Mouse (Mus musculus) splenic B cell, adult 2 months (primary cell): ENCODE data around the gene 4930523C07Rik.

ENCODE experiments used
- DNase-seq: peaks from one replicate; pipeline ENCODE4 v3.0.0-alpha.2; 2011; ENCODE audit warnings: low read depth, low spot score
- H3K27me3 ChIP-seq: 2 replicates; pipeline ENCODE4 v1.6.1; 2012; ENCODE audit warnings: mild to moderate bottlenecking, low read length, moderate library complexity, mixed read lengths; ENCODE audit not compliant: control insufficient read depth, poor library complexity, insufficient read depth, severe bottlenecking
- H3K36me3 ChIP-seq: 2 replicates; pipeline ENCODE4 v1.6.1; 2012; ENCODE audit warnings: mild to moderate bottlenecking, low read length, moderate library complexity, mixed read lengths; ENCODE audit not compliant: control insufficient read depth, poor library complexity, insufficient read depth, severe bottlenecking

4930523C07Rik gene

DNA sequence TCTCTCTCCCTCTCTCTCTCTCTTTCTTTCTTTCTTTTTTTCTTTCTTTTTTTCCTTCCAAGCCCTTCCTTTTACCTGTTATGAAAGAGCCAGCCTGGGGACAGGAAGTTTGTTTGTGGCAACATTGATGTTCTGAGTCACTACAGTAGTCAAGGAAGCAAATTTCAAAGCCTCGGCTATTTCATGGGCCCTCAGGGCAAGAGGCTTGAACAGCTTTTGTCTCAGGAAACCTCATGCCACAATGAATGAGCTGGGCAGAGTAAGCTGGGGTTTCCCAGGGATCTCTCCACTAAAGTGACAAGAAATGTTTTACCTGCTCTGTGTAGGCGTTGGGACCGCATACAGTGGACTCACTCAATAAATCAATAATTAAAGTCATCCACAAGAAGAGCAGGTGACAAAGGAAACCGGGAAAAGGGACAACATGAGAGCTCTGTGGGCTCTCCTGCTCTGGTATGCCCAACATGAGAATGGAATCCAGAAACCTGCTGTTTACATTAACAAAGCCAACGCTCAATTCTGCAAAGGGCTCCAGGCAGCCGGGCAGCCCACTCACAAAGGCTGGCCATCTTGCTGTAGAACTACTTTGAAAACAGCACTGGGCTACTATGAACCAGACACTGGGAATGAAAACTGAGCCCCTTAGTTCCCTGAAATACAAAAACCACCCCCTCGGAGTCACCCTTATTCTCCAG lies 4.1 kb upstream of the 4930523C07Rik start:
- DNase-seq: no peak
- H3K27me3 ChIP-seq: no peaks in the 10 kb centered on the region
- no peaks in the 10 kb centered on the region for H3K36me3 ChIP-seq

DNA sequence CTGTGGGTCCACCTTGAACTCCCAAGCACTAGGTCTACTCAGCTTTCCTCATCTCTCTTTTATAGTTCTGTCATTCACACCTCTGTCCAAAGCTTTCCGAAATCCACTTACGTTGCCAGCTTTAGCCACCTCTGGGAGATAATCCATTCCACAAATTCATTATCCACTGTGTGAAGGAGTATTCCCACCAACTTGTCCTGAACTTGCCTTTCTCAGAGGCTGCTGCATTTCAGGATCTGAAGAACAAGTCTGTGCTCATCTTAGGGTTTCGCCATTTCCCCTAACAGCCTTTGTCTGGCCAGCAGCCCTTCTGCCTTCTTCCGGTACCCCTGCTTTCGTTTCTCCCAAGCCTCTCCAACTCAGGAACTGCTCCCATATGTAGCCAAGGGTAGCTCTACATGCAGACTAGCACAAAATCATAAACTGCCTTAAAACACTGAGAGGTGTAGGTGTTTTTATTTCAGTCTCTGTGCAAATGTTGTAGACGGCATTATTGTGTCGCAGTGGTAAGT lies 2.9 kb upstream of the 4930523C07Rik start:
- Histone ChIP-seq H3K27me3 (no peaks in the 10 kb centered on the region), H3K36me3 (no peaks in the 10 kb centered on the region; the same call in 1 of the 2 replicates)
- no peak for DNase-seq

DNA sequence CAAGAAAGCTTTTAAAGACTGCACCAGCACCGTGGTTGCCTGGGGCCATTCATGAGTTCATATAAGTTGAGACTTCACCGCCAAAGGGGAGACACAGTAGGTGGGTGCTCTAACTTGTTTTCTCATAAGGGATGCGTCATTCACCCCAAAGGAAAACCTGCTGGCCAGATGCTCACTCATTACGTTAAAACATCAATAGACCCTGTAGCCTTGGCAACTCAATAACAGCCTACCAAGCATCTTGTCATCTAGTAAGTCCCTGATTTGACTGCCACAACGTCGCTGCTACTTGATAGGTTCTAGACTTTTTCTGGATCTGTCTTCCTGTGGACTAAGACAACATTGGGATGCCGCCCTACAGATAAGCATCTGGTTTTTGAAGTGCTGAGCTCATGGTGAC lies 1.8 kb upstream of the 4930523C07Rik start:
- no peaks in the 10 kb centered on the region; the same call in 1 of the 2 replicates for H3K36me3 ChIP-seq
- peak; percentile 41 for DNase-seq
- H3K27me3 ChIP-seq: no peaks in the 10 kb centered on the region

DNA sequence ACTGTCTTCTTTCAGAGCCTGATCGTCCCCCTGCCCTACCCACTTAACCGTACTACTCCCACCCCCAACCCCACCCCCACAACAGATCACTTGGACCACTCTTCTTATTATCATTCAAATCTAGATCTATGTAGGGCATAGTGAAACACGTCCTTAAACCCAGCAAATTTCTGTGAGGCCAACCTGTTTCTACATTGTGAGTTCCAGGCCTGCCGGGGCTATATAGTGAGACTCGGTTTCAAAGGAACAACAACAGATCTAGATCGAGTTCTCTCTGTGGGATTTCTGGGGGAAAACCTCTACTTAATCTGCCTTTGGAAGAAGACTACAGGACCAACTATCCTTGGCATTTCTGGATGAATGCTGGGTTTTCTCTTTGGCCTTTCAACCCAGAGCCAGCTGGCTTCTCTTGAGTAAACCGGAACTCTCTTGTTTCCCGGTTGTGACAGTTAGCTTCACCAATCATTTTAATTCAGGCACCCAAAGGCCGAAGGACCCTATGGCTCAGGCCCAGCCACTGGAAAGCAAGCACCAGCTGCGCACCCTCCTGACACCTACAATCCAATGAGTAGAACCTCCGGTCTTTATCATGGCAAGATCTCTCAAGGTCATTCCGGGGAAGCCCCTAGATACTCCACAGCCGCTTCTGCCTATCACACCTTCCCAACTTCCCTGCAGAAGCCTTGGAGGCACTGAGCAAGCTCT lies 759 bp upstream of the 4930523C07Rik start:
- Histone ChIP-seq H3K36me3 (no peaks in the 10 kb centered on the region; the same call in 1 of the 2 replicates), H3K27me3 (no peaks in the 10 kb centered on the region)
- DNase-seq: no peak

DNA sequence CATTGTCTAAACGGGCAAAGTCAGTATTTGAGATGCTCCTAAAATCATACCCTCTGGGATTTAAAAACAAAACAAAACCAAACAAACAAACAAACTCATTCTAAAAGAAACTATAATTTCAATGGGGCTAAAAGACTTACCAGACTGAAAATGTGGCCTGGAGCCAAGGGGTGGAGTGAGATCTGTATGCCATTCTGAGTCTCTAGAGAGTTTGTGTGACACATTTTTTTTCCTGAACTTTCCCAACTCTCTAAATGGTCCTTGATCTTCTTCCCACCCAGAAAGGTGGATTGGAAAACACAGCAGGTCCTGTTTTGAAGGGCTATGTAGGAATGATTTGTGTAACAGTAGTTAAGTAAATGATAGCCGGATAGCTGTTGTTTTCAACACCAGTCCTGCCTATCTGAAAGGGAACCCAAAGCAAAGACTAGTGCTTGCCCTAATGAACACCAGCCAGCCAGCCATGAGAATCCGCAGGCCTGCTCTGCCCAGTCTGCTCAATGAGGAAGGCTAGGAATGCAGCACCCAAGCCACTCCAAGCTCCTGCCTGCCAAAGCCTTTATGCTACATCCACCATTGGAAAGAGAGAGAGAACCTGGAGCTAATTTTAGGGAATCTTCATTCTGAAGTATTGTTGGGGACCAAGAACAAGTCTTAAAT lies 1.0 kb downstream of the 4930523C07Rik start:
- H3K36me3 ChIP-seq: no peaks in the 10 kb centered on the region; the same call in none of the 2 replicates
- H3K27me3 ChIP-seq: no peaks in the 10 kb centered on the region
- peak; percentile 55 for DNase-seq

DNA sequence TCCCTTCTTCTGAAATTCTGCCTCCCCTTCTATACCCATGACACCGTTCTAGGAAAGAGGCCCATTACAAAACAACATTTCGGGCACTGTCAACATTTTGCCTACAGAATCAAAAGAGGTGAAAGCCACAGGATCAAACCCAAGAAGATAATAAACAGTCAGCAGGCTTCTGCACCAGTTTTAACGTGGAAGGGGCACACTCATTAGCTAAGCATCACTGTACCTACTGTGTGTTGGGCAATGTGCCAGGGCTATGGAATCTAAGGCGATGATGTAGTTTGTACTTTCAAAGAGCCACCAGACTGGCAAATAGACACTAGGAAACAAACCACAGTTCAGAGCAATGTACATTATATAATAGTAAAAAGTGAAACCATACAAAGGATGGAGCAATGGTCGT lies 1.8 kb downstream of the 4930523C07Rik start:
- DNase-seq: peak; percentile 55
- Histone ChIP-seq H3K27me3 (no peaks in the 10 kb centered on the region), H3K36me3 (no peaks in the 10 kb centered on the region; the same call in none of the 2 replicates)

DNA sequence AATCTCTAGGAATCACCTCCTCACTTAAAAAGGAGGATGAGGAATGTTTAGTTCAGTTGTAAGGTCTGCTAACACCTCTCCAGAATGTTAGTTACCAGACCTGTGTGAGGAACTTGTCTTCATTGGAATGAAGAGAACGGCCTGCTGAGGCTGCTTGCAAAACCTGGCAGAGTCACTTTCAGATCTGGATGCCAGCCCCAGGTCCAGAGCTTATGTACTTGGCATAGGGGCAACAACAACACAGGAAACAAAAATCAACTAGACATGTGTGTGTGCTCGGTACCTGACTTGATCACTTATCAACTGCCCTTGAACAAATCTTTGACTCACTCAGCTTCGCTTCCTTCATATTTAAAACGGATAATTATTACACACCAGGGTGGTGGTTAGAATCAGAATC lies 2.6 kb downstream of the 4930523C07Rik start:
- peak; percentile 55 for DNase-seq
- Histone ChIP-seq H3K27me3 (no peaks in the 10 kb centered on the region), H3K36me3 (no peaks in the 10 kb centered on the region; the same call in none of the 2 replicates)

DNA sequence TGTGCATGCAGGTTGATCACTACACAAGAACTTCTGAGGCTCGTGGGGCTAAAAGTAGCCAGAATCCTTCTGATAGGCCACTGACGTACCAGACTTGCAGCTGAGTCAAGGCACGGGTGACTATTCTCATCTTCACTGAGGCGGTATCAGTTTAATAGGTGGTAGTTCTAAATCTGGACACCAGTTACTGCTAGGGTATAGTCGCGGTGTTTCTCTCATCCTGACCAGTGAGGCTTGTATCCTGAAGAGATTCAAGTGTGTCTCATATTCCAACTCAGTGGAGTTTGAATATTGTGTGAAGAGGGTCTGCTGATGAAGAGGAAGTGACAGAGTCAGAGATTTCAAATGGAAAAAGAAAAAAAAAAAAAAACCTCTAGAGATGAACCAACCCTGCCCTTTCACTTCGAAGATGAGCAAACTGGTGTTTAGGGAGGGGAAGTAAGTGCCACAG lies 3.3 kb downstream of the 4930523C07Rik start:
- peak; percentile 92 for DNase-seq
- no peaks in the 10 kb centered on the region; the same call in none of the 2 replicates for H3K36me3 ChIP-seq
- no peaks in the 10 kb centered on the region for H3K27me3 ChIP-seq

DNA sequence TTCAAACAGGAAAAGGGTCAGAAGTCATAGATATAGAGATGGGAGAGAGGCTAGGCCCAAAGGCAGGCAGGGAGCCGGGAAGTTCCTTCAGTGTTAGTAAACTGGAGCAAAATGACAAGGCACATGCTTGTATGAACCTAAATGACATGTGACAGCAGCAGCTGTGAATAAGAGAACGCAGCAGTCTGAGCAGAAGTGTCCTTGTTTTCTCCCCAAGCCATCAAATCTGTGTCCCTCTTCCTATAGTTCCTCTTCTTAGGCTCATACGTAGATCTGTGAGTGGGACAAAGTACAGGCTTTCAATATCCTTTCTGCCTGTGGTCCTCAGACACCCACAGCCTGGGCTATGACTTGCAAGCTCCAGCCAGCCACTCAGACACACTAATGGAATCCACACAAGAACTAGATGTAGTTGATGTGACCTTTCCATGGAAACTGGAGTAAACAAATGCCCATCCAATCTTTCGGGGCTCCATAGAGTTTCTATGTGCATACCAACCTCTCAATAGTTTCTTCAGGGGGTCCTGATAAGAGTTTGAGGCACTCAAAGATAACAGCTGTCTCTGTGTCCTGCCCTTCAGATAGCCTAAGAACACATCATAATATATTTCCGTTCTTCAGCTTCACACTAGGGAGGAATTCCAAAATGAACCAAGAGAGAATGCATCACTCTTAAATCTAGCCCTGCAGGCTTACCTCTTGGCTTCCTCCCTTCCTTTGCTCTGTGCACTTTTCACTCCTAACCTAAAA lies 5.1 kb downstream of the 4930523C07Rik start:
- no peaks in the 10 kb centered on the region for H3K27me3 ChIP-seq
- H3K36me3 ChIP-seq: no peaks in the 10 kb centered on the region; the same call in none of the 2 replicates
- no peak for DNase-seq

DNA sequence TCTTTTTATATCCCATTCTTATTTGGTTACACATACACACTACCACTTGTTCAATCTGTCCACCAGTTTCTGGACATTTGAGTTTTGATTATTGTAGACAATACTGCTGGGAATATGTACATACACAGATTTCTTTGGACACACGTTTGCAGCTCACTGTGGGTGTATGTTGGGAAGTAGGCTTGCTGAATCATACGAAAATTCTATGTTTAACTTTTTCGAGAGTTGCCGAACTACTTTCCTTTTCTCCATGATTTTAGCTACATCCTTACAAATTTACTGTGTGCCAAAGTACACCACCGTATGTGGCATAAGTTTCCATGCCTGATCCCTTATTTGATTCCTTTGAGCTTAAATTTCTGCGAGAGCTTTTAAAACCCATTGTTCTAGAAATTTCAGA lies 6.7 kb downstream of the 4930523C07Rik start:
- Histone ChIP-seq H3K36me3 (no peaks in the 10 kb centered on the region; the same call in none of the 2 replicates), H3K27me3 (no peaks in the 10 kb centered on the region)
- DNase-seq: no peak

DNA sequence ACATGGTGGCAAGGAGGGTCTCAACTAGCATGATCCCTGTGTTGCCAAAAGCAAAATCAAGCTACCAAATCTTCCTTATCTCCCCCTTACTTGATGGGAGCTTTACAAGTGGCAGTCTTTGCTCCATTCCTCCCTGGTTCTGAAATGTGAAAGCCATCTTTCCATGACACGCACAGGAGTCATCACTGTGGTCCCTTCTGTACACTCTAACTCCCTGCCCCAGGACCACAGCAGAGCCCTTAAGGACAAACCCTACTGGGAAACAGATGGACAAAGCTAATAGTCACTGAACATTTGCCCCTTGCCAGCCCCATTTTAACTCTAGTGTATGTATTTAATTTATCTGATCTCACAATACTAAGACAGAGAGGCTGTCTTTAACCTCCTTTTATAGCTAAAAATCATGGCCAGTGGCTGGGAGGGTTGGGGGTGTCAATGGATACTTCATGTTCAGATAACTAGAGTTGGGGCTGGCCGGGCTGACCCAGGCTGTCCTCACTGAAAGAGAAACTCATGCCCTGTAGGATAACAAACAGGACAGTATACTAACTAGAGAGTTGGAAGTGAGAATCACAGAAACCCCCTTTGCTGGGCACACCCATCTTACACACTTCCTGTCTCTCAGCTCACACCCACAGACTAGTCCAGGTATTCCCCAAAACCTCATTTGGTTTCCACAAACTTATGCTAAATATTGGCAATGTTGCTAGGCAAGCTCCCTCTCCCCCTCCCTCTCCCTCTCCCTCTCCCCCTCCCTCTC lies 8.6 kb downstream of the 4930523C07Rik start:
- H3K27me3 ChIP-seq: no peaks in the 10 kb centered on the region
- H3K36me3 ChIP-seq: no peaks in the 10 kb centered on the region; the same call in none of the 2 replicates
- peak; percentile 93 for DNase-seq

DNA sequence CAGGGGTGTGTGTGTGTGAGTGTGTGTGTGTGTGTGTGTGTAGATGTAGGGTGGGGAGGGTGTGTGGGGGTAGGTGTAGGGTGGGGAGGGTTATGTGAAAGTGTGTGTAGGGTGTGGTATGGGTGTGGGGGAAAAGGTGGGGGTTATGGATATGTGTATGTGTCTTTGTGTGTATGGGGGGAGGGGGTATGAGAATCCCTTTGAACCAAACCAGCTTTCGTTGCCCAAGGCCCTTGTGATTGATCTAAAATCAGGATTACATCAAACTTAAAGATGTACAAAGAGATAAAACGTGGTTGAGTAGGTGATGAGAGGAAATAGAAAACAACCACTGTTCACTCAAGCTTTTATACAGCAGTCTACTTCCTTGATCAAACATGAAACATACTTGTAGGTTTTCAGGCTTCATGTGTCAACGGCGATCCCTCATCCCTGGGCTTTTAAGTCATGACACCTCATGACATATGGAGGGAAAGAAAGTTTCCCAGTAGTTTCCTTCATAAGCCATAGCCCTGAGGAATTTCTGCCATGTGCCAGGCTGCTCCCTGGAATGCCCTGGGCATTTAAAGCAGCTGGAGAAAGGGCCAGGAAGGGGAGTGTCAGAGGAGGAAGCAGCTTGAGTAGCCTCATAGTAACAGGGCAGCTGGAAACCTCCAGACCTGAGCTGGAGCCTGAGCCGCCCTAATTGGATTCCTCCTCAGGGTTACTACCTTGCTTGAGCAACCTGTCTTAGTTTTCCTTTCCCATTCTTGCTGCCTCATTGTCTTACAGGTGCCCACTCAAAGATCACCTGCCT lies 9.5 kb downstream of the 4930523C07Rik start:
- peak; percentile 56 for DNase-seq

More for the DNA sequence above, 9.5 kb downstream of the 4930523C07Rik start:
- no peaks in the 10 kb centered on the region for H3K27me3 ChIP-seq
- H3K36me3 ChIP-seq: no peaks in the 10 kb centered on the region; the same call in none of the 2 replicates
